Mouse (Mus musculus) B cell, adult (primary cell): Measurements from ENCODE around the gene 2810459M11Rik. TPM values are rescaled to one million over a fixed set of nuclear protein-coding genes. Genes with fewer than 3 reads are reported as not detected.

Experiments used
- total RNA-seq: library from RNA; stranded (reverse); gene quantifications from 4 replicates; pipeline ENCODE4 v1.2.4, GENCODE M21; 2023; ENCODE audit not compliant: inconsistent age

2810459M11Rik gene
- 0.15 TPM in 1 of 4 replicates, not detected in the others for total RNA-seq

GRCm38 (mm10) chr1:86045848-86046805 is at the start of gene 2810459M11Rik:
2810459M11Rik (plus strand) TSS chr1:86045863.

DNA sequence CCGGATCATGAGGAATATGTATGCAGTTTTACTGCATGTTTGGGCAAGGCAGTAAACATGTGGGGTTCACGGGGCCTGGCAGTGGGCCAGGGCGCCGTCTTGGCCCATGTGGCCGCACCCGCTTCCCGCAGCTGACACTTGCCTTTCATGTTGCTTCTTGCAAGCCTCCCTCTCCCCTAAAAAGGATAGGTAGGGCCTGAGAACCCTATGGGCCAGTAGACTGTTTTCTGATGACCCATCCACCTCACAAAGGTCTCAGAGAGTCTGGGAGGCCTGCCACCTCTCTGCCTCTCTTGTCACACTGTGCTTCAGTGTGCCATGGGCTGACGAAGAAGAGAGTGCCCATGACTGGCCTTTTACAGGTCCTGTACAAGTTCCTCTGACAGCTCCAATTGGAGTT is 29.1 kb upstream of the 2810459M11Rik start, which contains the start of gene Spata3:
Gene Spata3, plus strand, starts transcription at position 301 of the 400 bp plus-strand sequence.

DNA sequence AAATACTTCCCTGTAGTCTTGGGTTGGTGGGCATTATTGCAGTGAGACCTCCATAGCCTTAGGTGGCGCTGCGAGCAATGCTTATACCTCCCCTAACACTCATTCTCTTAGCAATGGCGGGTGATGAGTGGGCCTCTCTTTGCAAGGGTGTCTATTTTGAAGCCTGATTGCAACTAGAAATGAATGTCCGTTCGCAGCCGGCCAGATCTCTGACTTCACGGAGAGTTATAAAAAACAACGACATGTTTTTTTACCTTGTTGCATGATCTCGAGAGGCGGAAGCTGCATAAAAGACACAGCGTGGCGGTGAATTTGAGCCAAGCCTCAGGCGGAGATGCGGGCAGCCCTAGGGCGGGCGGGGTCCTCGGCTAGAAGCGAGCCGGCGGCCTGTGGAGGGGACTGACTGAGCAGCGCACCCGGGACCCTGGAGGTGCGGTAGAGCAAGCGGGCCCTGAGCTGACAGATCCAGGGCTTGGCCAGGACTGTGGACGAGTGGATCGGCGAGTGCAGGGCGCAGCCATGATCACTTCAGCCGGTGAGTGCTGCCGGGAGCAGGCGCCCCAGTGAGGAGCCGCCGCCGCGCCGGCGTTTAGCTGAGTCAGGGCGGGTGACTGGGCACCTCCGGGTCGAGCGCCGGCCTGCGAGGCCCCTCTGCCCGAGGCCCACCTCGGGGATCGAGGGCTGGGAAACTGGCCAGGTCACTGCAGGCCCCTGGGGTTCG is 18.8 kb downstream of the 2810459M11Rik start, which contains the start of gene Psmd1:
Gene Psmd1, plus strand, starts transcription at position 117 of the 721 bp plus-strand sequence.

Other genes with a start within 250 kb of the 2810459M11Rik start
- 19.3 to 26.7 TPM (median 22.2 TPM) in 4 replicates for gene Itm2c, start 151.6 kb upstream of the 2810459M11Rik start, total RNA-seq
- gene 4933407L21Rik, start 117.4 kb upstream of the 2810459M11Rik start, total RNA-seq = 0.48 to 0.96 TPM in 2 of 4 replicates, not detected in the others
- gene Gpr55, start 84.9 kb upstream of the 2810459M11Rik start, total RNA-seq = 3.5 to 4.2 TPM (median 3.7 TPM) in 4 replicates
- gene Spata3, start 29.0 kb upstream of the 2810459M11Rik start, total RNA-seq = not detected in 4 replicates
- 52.7 to 64.9 TPM (median 58.4 TPM) in 4 replicates for gene Psmd1, start 18.5 kb downstream of the 2810459M11Rik start, total RNA-seq
- not detected in 4 replicates for gene Htr2b, start 66.1 kb downstream of the 2810459M11Rik start, total RNA-seq
- 0.96 TPM in 1 of 4 replicates, not detected in the others for gene Gm21972, start 87.8 kb downstream of the 2810459M11Rik start, total RNA-seq
- 6.3 to 8.1 TPM (median 6.6 TPM) in 4 replicates for gene Armc9, start 108.9 kb downstream of the 2810459M11Rik start, total RNA-seq